8 mouse cellular contexts compared by ENCODE assay signal in the genomic region with DNA sequence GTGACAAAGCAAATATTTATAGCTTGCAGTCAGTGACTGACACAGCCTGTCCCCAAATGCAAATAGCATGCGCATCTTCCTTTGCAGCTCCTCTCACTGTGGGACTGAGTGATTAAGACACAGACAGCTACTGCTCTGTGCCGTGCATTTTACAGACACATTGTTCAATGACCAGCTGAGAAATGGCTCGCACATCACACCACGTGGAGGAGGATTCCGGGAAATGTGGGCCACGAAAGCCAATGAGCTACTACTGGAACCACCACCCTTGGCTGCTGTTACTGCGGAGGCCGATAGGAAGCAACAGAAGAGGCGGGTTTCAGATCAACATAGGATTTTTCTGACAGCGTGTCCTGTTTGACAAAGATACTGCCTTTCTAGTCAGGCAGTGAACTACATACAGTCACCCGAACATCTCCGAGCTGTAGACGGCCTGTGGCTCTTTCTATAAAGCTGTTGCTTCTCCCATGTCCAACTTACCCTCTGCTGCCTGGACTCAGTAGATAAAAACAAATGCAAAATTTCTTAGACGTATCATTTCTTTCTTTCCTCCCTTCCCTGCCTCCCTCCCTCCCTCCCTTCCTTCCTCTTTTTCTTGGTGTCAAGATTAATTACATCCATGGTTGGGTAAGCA. TPM values are rescaled to one million over a fixed set of nuclear protein-coding genes. Genes with fewer than 3 reads are reported as not detected.
DNase-seq lines count a peak whose midpoint lies in the region; ATAC-seq and TF ChIP-seq lines count a peak whose summit lies in the region.

No protein-coding gene starts in this region.

- no peak overlapping the region for H3K27ac ChIP-seq in lung, embryonic 14.5 days (ENCODE audit: low read depth)
- H3K27ac ChIP-seq in stomach, postnatal 0 days (replicated peaks), result no peak overlapping the region
- no peak overlapping the region for H3K27ac ChIP-seq in kidney, embryonic 16.5 days (ENCODE audit: low read length)

- peak; percentile 31 for DNase-seq in lung, embryonic 14.5 days
- no peak for DNase-seq in lung, adult 2 months
- DNase-seq in frontal cortex, postnatal 36 days (ENCODE audit: low spot score in 2 of 2), result peak; percentile 61 to 72
- peak; percentile 46 to 55 for DNase-seq in layer of hippocampus, adult 8-10 months (ENCODE audit: low spot score in 2 of 2)
- DNase-seq in lung, postnatal 25 days (ENCODE audit: low spot score), result peak; percentile 10
- no peak for DNase-seq in stomach, postnatal 0 days (ENCODE audit: low spot score)
- DNase-seq in urinary bladder, postnatal 36 days (ENCODE audit: low spot score in 2 of 2), result no peak

- no peak overlapping the region for H3K4me2 ChIP-seq in lung, embryonic 14.5 days
- no peak overlapping the region for H3K4me2 ChIP-seq in stomach, postnatal 0 days (replicated peaks; ENCODE audit: low read depth)
- no peak overlapping the region for H3K4me2 ChIP-seq in kidney, embryonic 16.5 days (replicated peaks; ENCODE audit: low read depth, low read length)

- H3K36me3 ChIP-seq in lung, embryonic 14.5 days (ENCODE audit: insufficient read depth), result peaks cover 21% of the 10 kb centered on the region
- H3K36me3 ChIP-seq in stomach, postnatal 0 days (ENCODE audit: control insufficient read depth, insufficient read depth, low read length), result peaks cover 2% of the 10 kb centered on the region; the same call in 1 of the 2 replicates
- H3K36me3 ChIP-seq in kidney, embryonic 16.5 days (ENCODE audit: insufficient read depth, low read length), result peaks cover 18% of the 10 kb centered on the region; the same call in 1 of the 2 replicates

- 51% methylated on average over 14 of the region's 14 CpGs for WGBS in lung, embryonic 14.5 days
- 45% methylated on average over 14 of the region's 14 CpGs for WGBS in lung, adult 2 months
- 68% methylated on average over 14 of the region's 14 CpGs for WGBS in stomach, postnatal 0 days
- 56% methylated on average over 14 of the region's 14 CpGs for WGBS in kidney, embryonic 16.5 days

- H3K9ac ChIP-seq in lung, embryonic 14.5 days, result no peak overlapping the region
- no peak overlapping the region for H3K9ac ChIP-seq in stomach, postnatal 0 days (ENCODE audit: low read length)
- H3K9ac ChIP-seq in kidney, embryonic 16.5 days (replicated peaks; ENCODE audit: low read length), result no peak overlapping the region

- peak; percentile 47; the same call in 1 of the 2 replicates for ATAC-seq in lung, embryonic 14.5 days (ENCODE audit: insufficient read depth)
- peak; percentile 24; the same call in 1 of the 2 replicates for ATAC-seq in stomach, postnatal 0 days (ENCODE audit: low FRiP score, low TSS enrichment)
- no peak for ATAC-seq in kidney, embryonic 16.5 days (ENCODE audit: low FRiP score, low TSS enrichment)

- TF ChIP-seq POLR2A in lung, adult 2 months (IDR thresholded peaks at IDR 0.05; ENCODE audit: borderline replicate concordance, extremely low read depth, low read depth, low read length), result no peak

- H3K27me3 ChIP-seq in lung, embryonic 14.5 days (ENCODE audit: insufficient read depth, low read length), result no peaks in the 10 kb centered on the region
- no peaks in the 10 kb centered on the region for H3K27me3 ChIP-seq in stomach, postnatal 0 days (ENCODE audit: control insufficient read depth, insufficient read depth, low read length)
- no peaks in the 10 kb centered on the region for H3K27me3 ChIP-seq in kidney, embryonic 16.5 days (ENCODE audit: insufficient read depth, low read length)

- TF ChIP-seq EP300 in stomach, postnatal 0 days (optimal IDR thresholded peaks at IDR 0.05), result no peak

- no peak overlapping the region for H3K4me3 ChIP-seq in lung, embryonic 14.5 days (ENCODE audit: low read depth, low read length)
- no peak overlapping the region for H3K4me3 ChIP-seq in lung, adult 2 months (replicated peaks; ENCODE audit: extremely low read depth, low read depth, low read length)
- no peak overlapping the region for H3K4me3 ChIP-seq in stomach, postnatal 0 days (ENCODE audit: low read depth, low read length)
- no peak overlapping the region for H3K4me3 ChIP-seq in kidney, embryonic 16.5 days (ENCODE audit: low read length)

- no peaks in the 10 kb centered on the region for H3K9me3 ChIP-seq in lung, embryonic 14.5 days (ENCODE audit: low read depth, low read length)
- H3K9me3 ChIP-seq in stomach, postnatal 0 days (ENCODE audit: control insufficient read depth, low read length), result no peaks in the 10 kb centered on the region
- no peaks in the 10 kb centered on the region for H3K9me3 ChIP-seq in kidney, embryonic 16.5 days (ENCODE audit: low read length)

- no peak for TF ChIP-seq CTCF in lung, embryonic 14.5 days (IDR thresholded peaks at IDR 0.05; ENCODE audit: low read depth)
- TF ChIP-seq CTCF in lung, adult 2 months (IDR thresholded peaks at IDR 0.05; ENCODE audit: insufficient read depth, low read length), result no peak
- TF ChIP-seq CTCF in stomach, postnatal 0 days (IDR thresholded peaks at IDR 0.05; ENCODE audit: low read depth), result no peak

- peaks cover 5% of the 10 kb centered on the region; the same call in 1 of the 2 replicates for H3K4me1 ChIP-seq in lung, embryonic 14.5 days (ENCODE audit: insufficient read depth)
- H3K4me1 ChIP-seq in lung, adult 2 months (ENCODE audit: control insufficient read depth, insufficient read depth, low read length), result peaks cover 11% of the 10 kb centered on the region
- H3K4me1 ChIP-seq in stomach, postnatal 0 days (replicated peaks; ENCODE audit: control insufficient read depth, insufficient read depth), result no peaks in the 10 kb centered on the region
- H3K4me1 ChIP-seq in kidney, embryonic 16.5 days (ENCODE audit: insufficient read depth, low read length), result peaks cover 14% of the 10 kb centered on the region

RNA-seq across cellular contexts. Expression of gene Katnal1, which starts 31.9 kb away (rescaled TPM):
- 13.8 and 14.2 TPM in 2 replicates for polyA plus RNA-seq in lung, embryonic 14.5 days (2014; fragmentation: Nextera tagmentation; extraction: Ambion mirVana)
- polyA plus RNA-seq in lung, adult 2 months (2012; rRNA removed), result 5.1 TPM in 2 replicates
- total RNA-seq in layer of hippocampus, adult 8-10 months (2022), result 10 to 100 TPM; 55.4 to 73.6 (median 64.1) TPM
- 3.4 and 4.1 TPM in 2 replicates for polyA plus RNA-seq in stomach, postnatal 0 days (2015; fragmentation: Nextera tagmentation; extraction: Ambion mirVana)
- 10.0 and 12.9 TPM in 2 replicates for polyA plus RNA-seq in kidney, embryonic 16.5 days (2015; fragmentation: Nextera tagmentation; extraction: Ambion mirVana)

Comparison
In these comparisons a context has a peak if more than half of its experiments do, and no peak if none do; other contexts are left out.
1. DNase-seq: peak in lung, embryonic 14.5 days (single experiment), frontal cortex, postnatal 36 days (2 of 2), layer of hippocampus, adult 8-10 months (2 of 2) and lung, postnatal 25 days (single experiment); none in lung, adult 2 months (single experiment), stomach, postnatal 0 days (single experiment) and urinary bladder, postnatal 36 days (0 of 2).